Mouse (Mus musculus): Measurements from ENCODE around the gene Adra1b.

Adra1b gene

DNA sequence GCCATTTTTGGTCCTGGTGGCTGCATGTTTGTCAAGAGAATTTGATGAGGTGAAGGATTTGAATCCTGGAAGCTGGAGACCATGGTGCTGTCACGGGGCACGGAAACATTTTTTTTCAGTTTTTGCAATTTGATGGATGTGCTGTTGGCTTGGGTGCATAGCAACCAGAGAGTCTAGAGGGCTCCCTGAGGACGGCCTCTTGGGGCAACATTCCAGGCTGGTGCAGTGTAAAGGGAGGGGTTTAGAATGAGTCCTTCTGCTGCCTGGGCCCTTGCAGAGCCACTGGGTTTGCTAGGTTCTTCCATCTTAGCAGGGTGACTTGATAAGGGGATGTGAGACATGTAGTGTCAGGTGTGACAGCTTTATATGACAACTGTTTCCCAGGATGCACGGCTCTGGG, 8.5 kb downstream of the Adra1b start:
- DNase-seq (ENCODE audit: low read depth) = no peak

DNA sequence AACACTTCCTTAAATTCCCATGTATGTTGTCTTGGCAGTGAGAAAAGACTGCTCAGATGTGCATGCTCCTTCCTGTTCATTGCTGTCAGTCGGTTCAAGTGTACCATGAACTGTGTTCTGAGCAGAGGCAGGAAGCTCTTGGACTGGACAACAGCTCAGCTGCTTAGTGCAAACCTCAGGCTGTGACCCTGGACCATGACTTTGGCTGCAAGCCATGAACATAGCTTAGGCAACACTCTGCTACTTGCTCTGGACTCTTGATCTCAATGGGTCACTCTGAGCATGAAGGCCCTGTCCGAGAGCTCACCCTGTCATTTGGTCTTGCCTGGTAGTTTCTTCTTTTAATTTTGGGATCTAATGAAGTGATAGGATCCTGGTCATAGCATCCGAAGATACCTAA, 9.6 kb downstream of the Adra1b start:
- DNase-seq (ENCODE audit: low read depth) = no peak

DNA sequence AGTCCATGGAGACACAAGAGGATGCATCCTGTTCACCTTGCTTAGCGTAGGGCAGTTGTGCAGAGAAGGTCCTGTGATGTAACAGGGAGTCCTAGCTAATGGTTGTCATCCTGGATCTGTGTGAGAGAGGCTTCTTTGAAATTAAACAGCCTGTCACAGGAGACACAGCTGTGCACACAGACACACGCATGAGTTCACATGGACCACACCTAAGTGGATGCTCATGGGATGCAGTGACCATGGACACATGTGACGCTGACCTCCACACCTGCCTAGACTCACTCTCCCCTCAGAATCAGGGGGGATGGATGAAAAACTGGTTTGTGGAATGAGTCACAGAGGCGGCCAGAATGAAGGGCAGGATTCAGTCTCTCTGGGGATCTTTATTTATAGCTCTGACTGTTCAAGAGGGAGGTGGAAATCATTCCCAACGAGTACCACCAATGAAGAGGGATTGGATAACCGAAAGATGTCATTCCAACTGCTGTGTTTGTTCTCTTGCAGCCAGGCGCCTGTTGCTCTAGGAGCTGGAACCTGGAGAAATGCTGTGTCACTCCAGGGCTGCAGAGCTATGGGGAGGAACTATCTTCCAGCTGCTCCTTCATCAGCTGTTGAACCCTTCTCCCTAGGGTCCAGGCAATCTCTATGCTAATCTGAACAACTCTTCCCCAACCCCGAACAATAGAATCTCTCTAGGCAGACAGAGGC, 11.6 kb downstream of the Adra1b start:
- DNase-seq (ENCODE audit: low read depth) = no peak

DNA sequence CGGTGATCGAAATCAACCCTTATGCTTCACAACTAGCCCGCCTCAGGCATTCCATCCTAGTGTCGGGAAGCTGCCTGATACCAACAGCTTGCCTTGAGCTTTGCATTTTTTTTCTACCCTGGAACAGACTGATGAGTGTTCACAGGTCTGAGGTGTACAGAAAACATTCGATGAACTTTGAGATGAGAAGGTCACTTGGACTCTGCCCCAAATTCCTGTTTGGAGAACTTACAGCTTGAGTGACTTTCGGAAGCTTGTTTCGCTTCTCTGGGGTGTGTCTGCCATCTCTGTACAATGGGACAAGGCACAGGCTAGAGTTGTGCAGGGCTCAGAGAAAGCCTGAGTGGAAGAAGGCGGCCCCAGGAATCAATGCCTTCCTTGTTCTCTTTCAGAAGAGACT, 12.3 kb downstream of the Adra1b start:
- no peak for DNase-seq (ENCODE audit: low read depth)

DNA sequence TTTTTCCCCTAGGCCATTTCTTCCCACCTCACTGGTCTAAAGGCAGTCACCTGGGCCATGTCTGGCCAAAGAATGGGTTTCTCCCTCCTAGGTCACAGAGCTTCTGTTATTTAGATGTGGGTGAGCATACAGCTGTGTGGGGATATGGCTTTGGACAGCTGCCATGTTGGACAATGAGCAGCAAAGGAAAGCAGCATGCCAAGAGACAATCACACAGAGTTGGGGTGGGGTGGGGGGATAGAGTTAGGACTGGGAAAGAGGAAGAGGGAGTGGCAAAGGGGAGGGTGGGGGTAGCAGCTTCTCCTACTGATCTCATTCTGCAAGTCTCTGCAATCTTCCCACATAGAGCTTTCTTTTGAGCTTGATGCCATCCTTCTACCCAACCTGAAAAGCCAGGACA, 13.4 kb downstream of the Adra1b start:
- no peak for DNase-seq (ENCODE audit: low read depth)

DNA sequence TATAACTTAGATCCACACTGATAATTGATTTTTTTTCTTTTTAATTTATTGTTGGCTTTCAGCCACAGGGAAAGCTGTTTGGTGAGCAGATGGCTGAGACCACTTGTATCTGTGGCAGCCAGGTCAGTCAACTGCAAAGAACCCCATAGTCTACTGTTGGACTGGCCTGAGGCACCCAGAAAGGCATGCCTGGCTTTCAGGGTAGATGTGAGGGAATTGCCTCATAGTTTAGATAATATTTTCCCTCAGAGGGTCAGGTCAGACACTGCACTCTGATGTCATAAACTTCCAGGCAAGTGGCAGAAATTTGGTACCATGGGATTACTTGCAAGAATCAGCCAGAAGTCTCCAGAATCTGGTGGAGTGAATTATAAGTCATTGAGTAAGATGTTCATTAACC, 16.5 kb downstream of the Adra1b start:
- DNase-seq (ENCODE audit: low read depth) = no peak

DNA sequence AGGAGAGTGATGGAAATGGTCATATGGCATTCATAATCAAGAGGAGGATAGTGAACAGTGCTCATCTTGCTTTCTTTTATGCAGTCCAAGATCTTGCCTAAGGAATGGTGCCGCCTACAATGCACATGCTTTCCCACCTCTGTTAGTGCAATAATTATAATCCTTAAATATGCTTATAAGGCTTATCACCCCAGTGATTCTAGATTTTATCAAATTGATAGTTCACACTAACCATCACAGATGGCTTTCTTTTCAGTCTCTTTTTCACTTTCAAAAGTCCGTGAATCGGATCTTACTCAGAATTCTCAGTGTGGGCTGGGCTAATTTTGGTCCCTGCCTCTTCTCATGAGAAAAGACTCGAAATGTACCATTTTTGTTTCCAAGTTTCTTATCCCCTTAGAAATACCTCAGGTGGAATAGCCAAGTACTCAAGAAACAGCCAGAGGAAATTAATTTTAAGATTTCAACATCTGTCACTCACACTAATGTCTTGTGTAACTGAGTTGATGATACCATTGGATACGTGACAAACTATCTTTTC, 17.3 kb downstream of the Adra1b start:
- no peak for DNase-seq (ENCODE audit: low read depth)

DNA sequence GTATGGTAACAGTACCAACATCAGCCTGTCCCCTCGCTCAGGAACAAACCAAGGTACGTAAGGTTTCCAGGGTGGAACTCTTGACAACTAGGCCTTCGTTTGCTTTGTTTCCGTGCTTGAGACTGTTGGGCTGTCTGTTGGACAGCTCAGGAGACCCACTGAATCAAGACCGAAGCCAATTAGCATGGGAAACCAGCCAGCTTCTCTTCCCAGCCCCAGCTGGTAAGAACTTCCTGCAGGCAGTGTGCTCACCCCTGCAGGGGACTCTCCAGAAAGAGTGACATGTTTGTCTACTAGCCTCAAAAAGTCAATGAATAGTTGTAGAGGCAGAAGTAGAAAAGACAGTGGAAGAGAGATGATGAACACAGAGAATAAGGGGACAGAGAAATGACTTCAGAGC, 23.8 kb downstream of the Adra1b start:
- DNase-seq (ENCODE audit: low read depth) = no peak

DNA sequence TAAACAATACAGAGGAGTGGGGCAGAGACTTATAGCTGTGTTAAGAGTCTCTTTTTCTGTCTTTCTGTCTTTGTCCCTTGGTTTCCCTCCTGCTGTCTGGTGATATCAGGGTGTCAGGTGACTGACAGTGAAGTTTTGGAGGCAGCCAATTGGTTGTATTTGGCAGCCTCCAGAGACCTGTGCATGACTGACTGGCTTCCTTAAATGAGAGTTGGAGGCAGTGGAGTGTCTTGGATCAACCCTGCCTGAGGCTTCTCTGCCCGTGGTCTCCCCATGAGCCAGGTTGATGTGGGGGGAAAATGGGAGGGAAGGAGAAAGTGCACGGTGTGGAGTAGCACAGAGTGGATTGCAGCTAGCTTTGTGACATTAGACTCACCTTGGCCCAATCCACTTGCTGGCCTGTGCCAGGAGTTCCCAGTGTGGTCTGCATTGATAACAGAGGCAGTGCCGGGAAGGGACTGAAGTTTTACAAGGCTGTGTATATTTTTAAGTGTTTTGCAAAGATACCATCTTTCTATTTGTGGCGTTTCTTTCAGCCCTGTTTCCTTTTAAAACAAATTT, 33.2 kb downstream of the Adra1b start:
- no peak for DNase-seq (ENCODE audit: low read depth)

DNA sequence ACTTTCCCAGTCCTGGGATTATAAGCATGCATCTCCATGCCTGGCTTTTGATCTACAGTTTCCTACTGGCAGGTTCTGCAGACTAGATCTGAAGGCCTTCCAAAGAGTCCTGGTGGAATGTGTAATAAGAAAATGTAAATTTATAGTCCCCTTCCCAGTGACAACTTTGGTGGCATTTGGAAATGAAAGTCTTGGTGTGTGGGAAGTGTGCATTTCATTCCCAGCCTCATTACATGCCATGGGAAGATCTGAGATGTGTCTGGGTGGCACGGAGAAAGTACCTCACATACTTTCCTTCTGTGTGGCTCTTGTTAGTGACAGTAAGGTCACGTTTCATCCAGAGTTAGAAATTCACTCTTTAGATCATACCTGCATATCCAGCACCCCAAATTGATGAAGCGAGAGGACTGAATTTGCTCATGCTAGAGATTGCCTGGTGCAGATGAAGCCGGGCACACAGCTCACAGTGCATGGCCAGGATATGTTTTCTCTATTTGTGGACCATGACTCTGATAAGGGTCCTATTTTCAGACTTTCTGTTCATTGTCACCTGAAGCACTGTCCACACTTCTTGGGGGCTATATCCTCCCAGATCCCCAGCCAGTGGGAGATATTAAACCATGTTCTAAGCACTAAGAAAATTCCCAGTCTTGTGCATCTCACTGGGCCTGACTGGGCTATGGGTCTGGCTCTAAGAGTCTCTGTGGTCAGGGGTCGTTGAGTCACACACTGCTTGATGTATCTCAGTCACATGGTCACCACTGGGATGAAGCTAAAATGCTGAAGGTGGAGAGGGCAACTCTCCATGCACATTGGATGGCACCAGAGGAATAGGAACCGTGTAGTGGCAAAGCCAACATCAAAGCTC, 35.5 kb downstream of the Adra1b start:
- DNase-seq (ENCODE audit: low read depth) = no peak

DNA sequence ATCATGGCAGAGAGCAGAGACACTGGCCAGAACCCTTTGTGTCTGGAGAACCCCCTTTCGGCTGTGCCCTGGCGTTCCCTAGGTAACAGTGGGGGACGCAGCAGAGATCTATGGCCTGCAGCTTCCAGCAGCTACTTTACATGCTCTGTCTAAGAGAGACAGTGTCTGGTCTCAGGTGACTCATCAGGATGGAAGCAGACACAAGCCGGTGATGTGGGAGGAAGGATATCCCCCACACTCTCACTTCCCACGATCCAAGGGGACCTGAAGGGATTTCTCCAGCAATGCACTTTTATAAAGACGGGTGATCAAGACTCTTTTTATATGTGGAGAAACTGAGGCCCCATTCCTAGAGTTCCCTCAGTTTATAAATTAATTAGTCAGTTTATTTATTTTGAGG, 48.0 kb downstream of the Adra1b start:
- DNase-seq (ENCODE audit: low read depth) = no peak

DNA sequence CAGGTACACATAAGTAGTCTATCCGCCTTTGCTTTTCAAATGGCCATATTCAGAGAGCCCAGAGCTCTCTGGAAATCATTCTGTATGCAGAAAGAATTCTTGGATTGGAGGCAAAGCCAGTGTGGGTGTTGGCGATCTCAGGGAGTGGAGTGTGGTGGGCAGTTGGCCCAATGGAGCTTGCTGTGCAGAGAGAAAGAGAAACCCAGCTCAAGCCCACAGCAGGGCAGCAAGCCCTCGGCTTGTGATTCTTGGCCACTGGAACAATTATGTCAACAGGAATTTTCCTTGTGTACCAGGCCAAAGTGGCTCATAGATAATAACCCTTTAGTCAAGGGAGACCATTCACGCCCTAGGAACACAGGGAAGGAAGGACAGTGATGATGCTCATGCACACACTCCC, 53.0 kb downstream of the Adra1b start:
- no peak for DNase-seq (ENCODE audit: low read depth)

DNA sequence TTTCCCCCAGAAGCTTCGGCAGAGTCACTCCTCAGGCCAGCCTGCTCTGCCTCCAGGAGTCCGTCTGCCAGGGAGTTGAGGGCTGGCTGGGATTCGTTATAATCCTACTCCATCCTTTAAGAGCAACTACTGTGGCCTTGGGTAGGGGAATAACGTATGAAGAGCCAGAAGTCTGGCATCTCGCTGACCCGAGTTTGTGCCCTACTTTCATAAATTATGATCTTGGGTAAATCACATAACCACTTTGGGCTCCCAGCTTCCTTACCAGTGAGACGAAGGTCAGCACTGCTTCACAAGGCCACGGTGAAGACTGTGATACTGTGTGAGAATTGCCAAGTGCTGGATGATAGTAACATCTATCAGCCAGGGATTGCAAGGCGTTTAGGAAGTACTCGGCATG, 59.4 kb downstream of the Adra1b start:
- DNase-seq (ENCODE audit: low read depth) = no peak

DNA sequence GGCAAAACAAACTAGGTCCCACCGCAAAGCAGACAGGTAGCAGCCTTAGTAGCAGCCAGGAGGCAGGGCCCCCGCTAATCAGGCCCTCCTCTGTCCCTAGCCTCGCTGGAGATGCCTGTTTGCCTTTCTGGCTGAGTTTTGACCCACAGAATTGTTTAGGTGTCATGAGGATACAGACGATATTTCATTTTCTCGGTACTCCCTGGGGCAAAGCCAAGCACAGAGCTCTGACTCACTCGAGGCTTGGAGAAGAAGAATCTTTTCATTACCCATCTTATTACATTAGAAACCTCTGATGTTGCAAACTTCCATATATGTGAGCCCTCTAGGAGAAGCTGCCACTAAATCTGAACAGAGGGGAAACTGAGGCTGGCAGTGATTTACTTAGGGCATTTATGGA, 60.5 kb downstream of the Adra1b start:
- no peak for DNase-seq (ENCODE audit: low read depth)

DNA sequence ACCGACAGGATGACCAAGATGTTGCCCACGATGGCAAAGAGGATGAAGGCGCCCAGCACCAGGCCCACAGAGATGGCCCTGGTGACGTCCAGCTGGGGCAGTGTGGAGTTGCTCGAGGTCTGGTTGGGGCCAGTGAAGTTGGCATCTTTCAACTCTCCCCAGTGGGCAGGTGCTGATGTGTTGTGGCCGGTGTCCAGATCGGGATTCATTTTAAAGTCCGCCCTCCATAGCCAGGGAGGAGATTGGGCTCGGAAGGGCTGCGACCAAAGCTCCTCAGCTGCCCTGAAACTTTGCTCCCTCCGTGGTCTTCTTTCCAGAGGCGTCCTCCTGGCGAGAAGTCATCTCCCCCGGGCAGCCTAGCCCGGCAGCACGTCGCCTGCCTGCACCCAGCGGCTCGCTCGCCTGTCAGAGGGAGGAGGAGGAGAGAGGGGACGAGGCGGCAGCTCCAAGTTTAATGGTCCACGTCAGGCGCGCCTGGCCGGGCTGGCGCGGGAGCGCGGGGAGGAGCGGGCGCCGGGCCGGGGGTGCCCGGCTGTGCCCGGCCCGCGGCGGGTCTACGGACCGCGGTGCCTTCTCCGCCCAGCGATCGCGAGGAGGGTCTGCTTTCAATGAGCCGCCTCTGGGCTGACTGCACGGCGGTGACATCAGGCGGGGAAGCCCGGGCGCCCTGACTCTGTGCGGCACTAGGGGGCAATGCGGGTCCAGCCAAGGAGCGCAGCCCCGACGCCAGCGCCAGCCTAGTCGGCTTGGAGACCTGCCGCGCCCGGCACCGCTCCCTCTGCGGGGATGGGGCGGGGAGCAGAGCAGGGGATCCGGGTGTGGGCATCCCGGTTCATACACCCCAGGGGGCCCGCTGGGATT, 64.9 kb downstream of the Adra1b start:
- DNase-seq (ENCODE audit: low read depth) = no peak

DNA sequence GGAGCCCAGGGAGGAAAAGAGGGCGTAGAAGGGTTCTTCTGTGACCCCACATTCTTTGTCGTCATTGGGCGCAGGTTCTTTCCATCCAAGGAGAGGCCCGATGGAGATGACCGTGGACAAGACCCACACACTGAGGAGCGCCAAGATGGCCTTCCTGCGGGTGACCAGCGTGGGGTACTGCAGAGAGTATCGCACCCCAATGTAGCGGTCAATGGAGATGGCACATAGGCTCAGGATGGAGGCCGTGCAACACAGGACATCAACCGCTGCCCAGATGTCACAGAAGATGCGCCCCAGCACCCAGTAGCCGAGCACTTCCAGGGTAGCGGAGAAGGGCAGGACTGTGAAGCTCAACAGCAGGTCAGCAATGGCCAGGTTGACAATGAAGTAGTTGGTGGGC, 65.6 kb downstream of the Adra1b start:
- DNase-seq (ENCODE audit: low read depth) = no peak

DNA sequence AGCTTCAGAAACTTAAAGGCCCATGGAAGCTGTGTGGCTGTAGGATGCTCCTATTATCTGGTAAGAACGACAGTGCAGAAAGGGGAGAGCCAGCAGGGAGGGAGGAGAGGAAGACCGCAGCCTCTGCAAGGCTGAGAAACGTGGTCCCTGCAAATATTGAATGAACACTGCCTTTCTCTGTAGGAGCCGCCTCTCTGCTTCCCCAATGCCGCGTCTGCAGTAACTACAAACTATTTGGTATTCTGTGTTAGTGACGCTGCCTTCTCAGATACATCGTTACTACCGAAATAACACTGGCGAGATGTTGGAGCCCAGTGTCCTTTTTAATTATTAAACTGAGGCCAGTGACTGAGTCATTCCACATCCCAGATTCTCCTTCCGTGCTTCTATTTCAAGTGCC, 66.5 kb downstream of the Adra1b start:
- no peak for DNase-seq (ENCODE audit: low read depth)

DNA sequence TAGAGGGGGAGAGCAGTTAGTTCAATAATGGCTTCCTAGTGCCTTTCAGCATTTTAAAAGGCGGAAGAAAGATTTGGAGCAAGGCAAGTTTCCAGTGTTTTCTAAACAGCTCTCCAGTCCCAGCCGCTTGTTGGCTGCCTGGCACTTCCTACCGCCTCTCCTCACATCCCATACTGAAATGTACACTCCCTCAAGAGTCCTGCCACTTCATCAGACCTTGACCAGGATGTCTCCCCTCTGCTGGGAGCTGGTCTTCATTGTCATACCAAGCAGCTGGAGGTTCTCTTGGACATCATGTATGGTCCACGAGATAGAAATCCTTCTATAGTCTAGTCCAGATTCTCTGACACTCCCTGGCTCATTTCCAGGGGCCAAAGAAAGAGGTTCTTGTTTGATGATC, 69.5 kb downstream of the Adra1b start:
- no peak for DNase-seq (ENCODE audit: low read depth)

DNA sequence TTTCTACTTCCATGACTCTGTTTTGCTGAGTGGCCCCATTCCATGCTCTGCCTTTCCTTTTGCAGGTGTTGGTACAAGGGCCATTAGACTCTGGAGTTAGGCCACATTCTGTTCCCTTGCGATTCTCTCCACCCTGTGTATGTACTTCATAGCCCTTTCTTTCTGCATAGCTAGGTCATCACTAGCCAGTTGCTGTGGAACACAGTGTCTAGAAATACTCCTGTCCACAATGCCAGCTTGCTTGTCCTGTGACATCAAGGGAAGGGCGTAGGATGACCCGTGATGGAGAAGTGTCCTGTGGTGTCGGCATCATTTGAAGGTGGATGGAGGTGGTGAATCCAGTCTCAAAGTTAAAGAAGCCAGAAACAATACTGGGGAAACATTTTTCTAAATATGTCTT, 74.2 kb downstream of the Adra1b start:
- no peak for DNase-seq (ENCODE audit: low read depth)

DNA sequence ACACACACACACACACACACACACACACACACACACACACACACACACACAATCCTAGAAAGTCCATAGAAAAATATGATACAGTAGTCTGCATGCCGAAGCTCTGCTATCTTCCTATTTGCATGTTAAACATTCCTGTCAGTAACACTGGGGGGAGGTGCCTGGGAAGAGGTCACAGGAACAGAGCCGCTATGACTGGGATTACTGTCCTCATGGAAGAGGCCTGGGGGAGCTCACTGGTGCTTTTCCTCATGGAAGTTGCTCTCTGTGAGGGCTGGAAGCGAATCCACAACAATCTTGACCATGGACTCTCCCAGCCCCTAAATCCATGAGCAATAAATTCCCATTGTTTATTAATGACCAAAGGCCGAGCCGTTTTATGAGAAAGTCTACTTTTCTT, 77.7 kb downstream of the Adra1b start:
- no peak for DNase-seq (ENCODE audit: low read depth)

DNA sequence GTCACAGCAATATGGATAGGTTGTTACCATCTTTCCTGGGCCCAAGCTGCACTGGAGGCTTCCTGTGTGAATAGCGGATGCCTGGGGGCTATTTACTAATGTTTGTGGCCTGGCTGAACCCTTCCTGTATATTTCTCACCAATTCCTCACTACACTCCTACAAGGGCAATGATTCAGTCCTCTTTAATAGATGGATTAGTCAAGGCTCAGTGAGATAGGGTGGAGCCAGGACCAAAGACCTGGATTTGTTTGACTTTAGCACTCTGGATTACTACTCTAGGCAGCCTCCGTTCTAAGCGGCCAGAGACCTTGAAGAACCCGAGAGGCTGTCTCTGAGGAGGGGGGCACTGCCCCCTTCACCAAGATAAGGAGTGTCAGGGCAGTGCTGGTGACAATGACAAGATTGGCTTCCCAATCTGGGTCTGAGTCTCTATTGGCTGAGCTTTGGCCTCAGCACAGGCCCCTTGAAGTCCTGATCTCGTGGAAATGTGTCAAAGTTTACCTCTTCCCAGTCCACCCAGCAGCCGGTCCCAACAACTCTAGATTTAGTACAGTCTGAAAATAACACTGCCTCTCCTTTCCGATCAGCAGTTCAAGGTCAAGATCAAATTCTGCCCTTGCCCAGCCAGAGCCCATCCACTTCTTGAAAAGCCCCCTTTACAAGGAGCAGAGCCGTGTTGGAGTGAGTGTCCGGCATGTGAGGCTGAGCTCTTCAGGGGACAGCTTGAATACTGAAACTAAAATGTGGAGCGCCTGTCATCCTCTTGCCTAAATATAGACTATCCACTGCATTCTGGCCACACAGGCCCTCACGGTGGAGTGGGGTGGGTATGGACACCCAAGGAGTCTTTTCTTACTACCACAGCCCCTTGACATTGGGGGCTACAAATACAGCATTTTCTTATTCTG, 80.2 kb downstream of the Adra1b start:
- DNase-seq (ENCODE audit: low read depth) = no peak

All from naive thymus-derived CD4-positive, alpha-beta T cell, adult 2 months (primary cell).